Mouse (Mus musculus) testis, adult 2 months (tissue): Measurements from ENCODE around the gene Cdr2l.

Source experiments
- CTCF ChIP-seq: fragments of 200-500 bp; IDR thresholded peaks from 2 replicates; pipeline ENCODE4 v1.5.1; 2012; ENCODE audit warnings: low read depth, mild to moderate bottlenecking, inconsistent platforms, low read length, moderate library complexity; ENCODE audit not compliant: control insufficient read depth, insufficient read depth, insufficient replicate concordance
- POLR2A ChIP-seq: fragments of 200-500 bp; IDR thresholded peaks from 2 replicates; pipeline ENCODE4 v1.6.1; 2012; ENCODE audit warnings: low read depth, mild to moderate bottlenecking, inconsistent platforms, low read length, moderate library complexity; ENCODE audit not compliant: control insufficient read depth

- no peak for TF ChIP-seq POLR2A
- no peak for TF ChIP-seq CTCF
These were observed 17.6 kb upstream of the Cdr2l start for GRCm38 (mm10) chr11:115364136-115364535.
